Mouse (Mus musculus): ENCODE results near the gene Notch2. TPM values are rescaled to one million over a fixed set of nuclear protein-coding genes. Genes with fewer than 3 reads are reported as not detected.

The Notch2 gene
- total and polyA plus RNA-seq, 3 experiments: 3.3 to 11.3 (median 11.1) TPM

DNA sequence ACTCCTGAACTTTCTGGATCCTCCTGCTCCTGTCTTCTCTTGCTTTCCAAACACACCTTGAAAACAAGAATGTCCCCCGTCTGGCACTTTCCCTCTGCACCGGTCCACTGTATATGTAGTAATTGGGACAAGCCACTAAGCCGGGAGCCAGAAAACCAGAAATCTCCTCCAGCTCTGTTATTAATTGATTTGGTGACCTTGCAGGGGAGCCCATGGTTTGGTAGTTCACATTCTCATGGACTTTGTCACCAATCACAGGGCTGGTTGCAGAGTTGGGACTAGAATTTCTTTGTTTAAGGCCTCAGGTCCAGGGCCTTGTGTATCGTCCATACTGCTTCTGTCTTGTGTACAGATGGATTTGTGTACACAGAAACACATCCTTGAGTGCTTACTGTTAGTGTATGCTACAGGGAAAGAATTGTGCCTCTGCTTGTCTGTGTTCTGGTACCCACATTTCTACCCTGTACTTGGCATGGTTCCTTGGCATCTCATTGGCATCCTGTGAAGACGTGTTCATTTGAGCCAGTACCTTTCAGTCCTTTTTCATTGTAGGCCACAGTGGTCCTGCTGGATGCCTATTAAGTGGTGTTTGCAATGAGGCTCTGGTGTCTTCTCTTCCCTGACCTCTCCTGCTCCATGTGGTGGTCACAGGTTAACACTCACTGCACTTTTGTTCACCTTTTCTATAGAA lies 3.7 kb downstream of the Notch2 start:
- Histone ChIP-seq H3K27me3 (replicated peaks) (no peaks in the 10 kb centered on the region), H3K36me3 (replicated peaks in 1 of 2; ENCODE audit: control insufficient read depth in 1 of 2, insufficient read depth in 1 of 2, low read length in 1 of 2) (peaks cover 0 to 27% of the 10 kb centered on the region in 2 experiments), H3K79me2 (replicated peaks; ENCODE audit: control insufficient read depth, extremely low read depth, insufficient read depth, poor library complexity, severe bottlenecking) (no peaks in the 10 kb centered on the region), H3K4me3 (replicated peaks in 1 of 3; ENCODE audit: low read depth in 2 of 3, low read length in 2 of 3, poor library complexity in 1 of 3) (no peak overlapping the region), H3K9ac (ENCODE audit: insufficient read depth, low read depth) (no peak overlapping the region), H3K4me2 (ENCODE audit: insufficient read depth, low read depth, poor library complexity, severe bottlenecking) (no peak overlapping the region), H3K9me3 (replicated peaks; ENCODE audit: low read length) (no peaks in the 10 kb centered on the region), H3K27ac (ENCODE audit: insufficient read depth, low read depth) (no peak overlapping the region), H3K4me1 (ENCODE audit: control insufficient read depth in 1 of 2, insufficient read depth in 2 of 2) (peaks cover 0 to 35% of the 10 kb centered on the region in 2 experiments; a peak in 2 of 4 replicates)
- TF ChIP-seq IRF4 (IDR thresholded peaks at IDR 0.05; ENCODE audit: low read depth, low read length) (no peak), SIN3A (IDR thresholded peaks at IDR 0.05; ENCODE audit: low read length) (no peak), ETS1 (conservative IDR thresholded peaks at IDR 0.05; ENCODE audit: low read depth, low read length) (no peak), JUN (IDR thresholded peaks at IDR 0.05; ENCODE audit: insufficient read depth, low read depth, low read length) (no peak)
- dilution Hi-C loops (cut with MboI; ENCODE audit: extremely low pct_ligation_motif_present, extremely low pct_unique_long_range_greater_than_20kb, low sequenced_read_pairs): no loop called here
- in situ Hi-C loops (cut with MboI; ENCODE audit: low pct_ligation_motif_present, low pct_unique_long_range_greater_than_20kb, low sequenced_read_pairs): loop anchor here (10.0 kb wide), 1 partner anchor 52 kb away; no protein-coding TSS in a partner anchor
- no peak for DNase-seq (ENCODE audit: extremely low read depth)

DNA sequence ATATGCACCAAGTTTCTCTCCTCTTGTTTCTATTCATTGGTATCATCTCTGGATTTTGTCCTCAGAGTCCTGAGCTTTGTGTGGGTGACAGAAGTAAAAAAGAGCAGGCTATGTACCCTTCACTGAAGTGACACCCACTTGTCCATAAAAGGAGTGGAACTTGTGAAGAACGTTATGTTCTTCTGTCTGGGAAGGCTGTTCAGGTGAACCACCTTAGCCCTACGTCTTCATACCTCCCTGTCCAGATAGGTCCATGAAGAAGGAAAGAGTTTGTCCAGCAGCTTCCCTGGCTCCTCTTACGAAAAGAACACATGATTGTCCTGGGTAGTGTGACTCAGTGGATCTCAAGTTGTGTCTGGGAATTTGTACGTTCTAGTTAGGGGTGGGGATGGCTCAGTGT lies 4.9 kb downstream of the Notch2 start:
- Histone ChIP-seq H3K4me2 (ENCODE audit: insufficient read depth, low read depth, poor library complexity, severe bottlenecking) (no peak overlapping the region), H3K79me2 (replicated peaks; ENCODE audit: control insufficient read depth, extremely low read depth, insufficient read depth, poor library complexity, severe bottlenecking) (no peaks in the 10 kb centered on the region), H3K27me3 (replicated peaks) (no peaks in the 10 kb centered on the region), H3K4me1 (ENCODE audit: control insufficient read depth in 1 of 2, insufficient read depth in 2 of 2) (peaks cover 0 to 30% of the 10 kb centered on the region in 2 experiments; a peak in 2 of 4 replicates), H3K4me3 (replicated peaks in 1 of 3; ENCODE audit: low read depth in 2 of 3, low read length in 2 of 3, poor library complexity in 1 of 3) (no peak overlapping the region), H3K27ac (ENCODE audit: insufficient read depth, low read depth) (no peak overlapping the region), H3K9ac (ENCODE audit: insufficient read depth, low read depth) (no peak overlapping the region), H3K9me3 (replicated peaks; ENCODE audit: low read length) (no peaks in the 10 kb centered on the region), H3K36me3 (replicated peaks in 1 of 2; ENCODE audit: control insufficient read depth in 1 of 2, insufficient read depth in 1 of 2, low read length in 1 of 2) (peaks cover 0 to 27% of the 10 kb centered on the region in 2 experiments)
- TF ChIP-seq JUND (conservative IDR thresholded peaks at IDR 0.05; ENCODE audit: low read depth, low read length): no peak
- no peak for TF ChIP-seq ETS1 (conservative IDR thresholded peaks at IDR 0.05; ENCODE audit: low read depth, low read length)
- TF ChIP-seq KAT2A (IDR thresholded peaks at IDR 0.05; ENCODE audit: insufficient replicate concordance, low read length): no peak
- TF ChIP-seq TCF12 (IDR thresholded peaks at IDR 0.05; ENCODE audit: low read depth, low read length): no peak
- TF ChIP-seq POLR2AphosphoS2 (IDR thresholded peaks at IDR 0.05; ENCODE audit: low read depth, low read length): no peak
- TF ChIP-seq NELFE (IDR thresholded peaks at IDR 0.05; ENCODE audit: low read depth, low read length): no peak
- no peak for TF ChIP-seq JUN (IDR thresholded peaks at IDR 0.05; ENCODE audit: insufficient read depth, low read depth, low read length)
- no peak for TF ChIP-seq EP300 (IDR thresholded peaks at IDR 0.05; ENCODE audit: low read length)
- TF ChIP-seq RAD21 (IDR thresholded peaks at IDR 0.05; ENCODE audit: low read depth, low read length): no peak
- no peak for TF ChIP-seq USF1 (IDR thresholded peaks at IDR 0.05; ENCODE audit: low read depth, low read length)
- TF ChIP-seq HCFC1 (IDR thresholded peaks at IDR 0.05; ENCODE audit: low read depth, low read length): no peak
- no peak for TF ChIP-seq POLR2A (IDR thresholded peaks at IDR 0.05; ENCODE audit: low read depth, low read length)
- TF ChIP-seq SMC3 (IDR thresholded peaks at IDR 0.05; ENCODE audit: low read depth, low read length): no peak
- no peak for TF ChIP-seq MXI1 (IDR thresholded peaks at IDR 0.05; ENCODE audit: low read depth, low read length)
- no peak for TF ChIP-seq USF2 (conservative IDR thresholded peaks at IDR 0.05; ENCODE audit: low read depth, low read length)
- no peak for DNase-seq (ENCODE audit: extremely low read depth)
- in situ Hi-C loops (cut with MboI; ENCODE audit: low pct_ligation_motif_present, low pct_unique_long_range_greater_than_20kb, low sequenced_read_pairs) (loop anchor here (10.0 kb wide), 1 partner anchor 53 kb away; no protein-coding TSS in a partner anchor), dilution Hi-C loops (cut with MboI; ENCODE audit: extremely low pct_ligation_motif_present, extremely low pct_unique_long_range_greater_than_20kb, low sequenced_read_pairs) (no loop called here)

Measured in CH12.LX (cell line).